Mouse (Mus musculus) cortical plate, adult 2 months (tissue): ENCODE data around the gene Grhl3.

Experiments used
- CTCF ChIP-seq: fragments of 200-500 bp; IDR thresholded peaks from 2 replicates; pipeline ENCODE4 v1.5.1; 2011; ENCODE audit warnings: mild to moderate bottlenecking, control low read depth, low read length; ENCODE audit not compliant: insufficient read depth; ENCODE audit errors: extremely low read depth
- POLR2A ChIP-seq: fragments of 200-500 bp; IDR thresholded peaks from 2 replicates; pipeline ENCODE4 v1.6.1; 2011; ENCODE audit warnings: mild to moderate bottlenecking, low read length, control low read depth; ENCODE audit not compliant: insufficient read depth; ENCODE audit errors: extremely low read depth

DNA sequence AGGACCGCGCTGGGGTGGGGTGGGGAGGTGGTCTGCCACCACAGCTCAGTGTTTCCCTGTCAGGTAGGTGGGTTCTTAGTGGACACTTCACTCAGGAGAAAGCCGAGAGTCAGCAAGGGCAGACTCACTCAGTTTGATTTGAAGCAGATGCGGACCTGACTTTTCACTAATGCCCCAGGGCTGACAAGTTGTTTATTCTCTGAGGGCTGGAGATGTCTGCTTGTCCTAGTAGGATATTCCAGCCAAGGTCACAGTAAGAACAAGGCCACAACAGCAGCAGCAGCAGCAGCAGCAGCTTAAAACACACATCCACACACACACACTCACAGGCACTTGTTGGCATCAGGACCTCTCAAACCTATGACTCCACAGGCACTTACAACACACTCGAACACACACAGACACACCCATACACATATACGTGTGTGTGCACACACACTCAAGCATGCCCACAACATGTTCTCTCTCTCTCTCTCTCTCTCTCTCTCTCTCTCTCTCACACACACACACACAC is 2.3 kb downstream of the Grhl3 start:
- no peak for TF ChIP-seq CTCF
- no peak for TF ChIP-seq POLR2A
